In the genomic region with DNA sequence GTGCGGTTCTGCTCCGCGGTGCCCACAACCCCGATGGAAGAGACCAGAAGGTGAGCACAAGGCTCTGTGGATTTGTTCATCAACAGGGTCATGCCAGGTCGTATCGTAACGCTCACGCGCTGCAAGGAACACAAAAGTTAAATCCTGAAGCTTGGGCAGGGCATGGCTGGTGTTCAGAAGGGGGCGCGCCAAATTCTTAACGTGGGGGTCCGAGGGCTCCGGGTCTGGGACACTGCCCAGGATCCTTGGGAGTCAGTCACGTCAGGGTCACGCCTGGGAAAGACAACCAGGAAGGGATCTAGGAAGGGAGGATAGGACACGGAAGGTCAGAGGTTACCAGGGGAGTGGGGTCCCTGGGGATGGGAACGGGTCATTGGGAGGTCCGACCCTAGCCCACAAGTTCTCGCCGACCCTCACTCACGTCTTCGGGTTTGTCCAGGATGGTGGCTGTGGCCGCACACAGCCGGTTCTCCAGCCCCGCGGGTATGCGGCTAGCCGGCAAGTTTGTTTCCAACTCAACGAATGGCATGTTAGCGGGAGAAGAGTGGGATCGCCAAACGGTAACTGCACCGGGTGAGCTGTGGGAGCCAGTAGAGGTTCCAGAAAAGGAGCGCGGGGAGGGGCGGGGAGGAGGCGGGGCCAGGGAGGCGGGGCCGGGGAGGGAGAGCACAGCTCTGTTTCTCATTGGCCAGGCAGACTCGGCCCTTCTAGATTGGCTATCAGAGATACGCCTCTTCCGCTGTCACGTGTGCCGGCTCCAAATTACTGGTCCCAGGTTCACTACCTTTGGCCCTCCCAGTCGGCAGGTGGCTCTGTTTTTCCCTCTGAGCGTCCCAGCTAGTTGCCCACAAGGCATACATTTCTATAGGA, we compare ENCODE assay signal across 8 mouse cellular contexts. TPM values are rescaled to one million over a fixed set of nuclear protein-coding genes. Genes with fewer than 3 reads are reported as not detected.
A peak's percentile ranks its signal among the peaks of the same experiment; 100 is the strongest.
DNase-seq lines count a peak whose midpoint lies in the region; ATAC-seq lines count a peak whose summit lies in the region.

A gene (minus strand): TSS at position 620 of the 870 bp plus-strand sequence.

- DNase-seq in 3134 (ENCODE audit: extremely low read depth, insufficient read length, low spot score), result peak; percentile 80
- DNase-seq in adrenal gland, postnatal 36 days, result peak; percentile 90 to 93
- DNase-seq in heart, adult 18-20 months, result peak; percentile 85 to 92
- peak; percentile 93 to 95 for DNase-seq in kidney, adult 8-10 months
- peak; percentile 68 to 76 for DNase-seq in spleen, postnatal 14 days (ENCODE audit: low spot score in 2 of 2)

- no peaks in the 10 kb centered on the region for H3K27me3 ChIP-seq in embryonic facial prominence, embryonic 13.5 days
- H3K27me3 ChIP-seq in limb, embryonic 13.5 days, result peaks cover 6% of the 10 kb centered on the region; the same call in 1 of the 2 replicates
- peaks cover 11% of the 10 kb centered on the region; the same call in 1 of the 2 replicates for H3K27me3 ChIP-seq in midbrain, embryonic 16.5 days (ENCODE audit: control insufficient read depth, insufficient read depth, low read depth, low read length)

- H3K9ac ChIP-seq in embryonic facial prominence, embryonic 13.5 days, result peak within 1 kb of the TSS; percentile 75
- H3K9ac ChIP-seq in limb, embryonic 13.5 days, result peak within 1 kb of the TSS; percentile 76
- peak within 1 kb of the TSS; percentile 65 for H3K9ac ChIP-seq in midbrain, embryonic 16.5 days (ENCODE audit: low read depth, low read length)

- H3K36me3 ChIP-seq in embryonic facial prominence, embryonic 13.5 days, result no peaks in the 10 kb centered on the region
- no peaks in the 10 kb centered on the region for H3K36me3 ChIP-seq in limb, embryonic 13.5 days
- H3K36me3 ChIP-seq in midbrain, embryonic 16.5 days (ENCODE audit: control insufficient read depth, insufficient read depth, low read length), result no peaks in the 10 kb centered on the region

- H3K4me1 ChIP-seq in embryonic facial prominence, embryonic 13.5 days, result peaks cover 15% of the 10 kb centered on the region
- peaks cover 8% of the 10 kb centered on the region for H3K4me1 ChIP-seq in limb, embryonic 13.5 days
- peaks cover 5% of the 10 kb centered on the region for H3K4me1 ChIP-seq in midbrain, embryonic 16.5 days (ENCODE audit: control insufficient read depth, insufficient read depth, low read length)

- peak within 1 kb of the TSS; percentile 36; the same call in 1 of the 2 replicates for H3K27ac ChIP-seq in embryonic facial prominence, embryonic 13.5 days
- peak within 1 kb of the TSS; percentile 15; the same call in 1 of the 2 replicates for H3K27ac ChIP-seq in limb, embryonic 13.5 days
- H3K27ac ChIP-seq in midbrain, embryonic 16.5 days (ENCODE audit: low read length), result no peak within 1 kb of the TSS

- H3K9me3 ChIP-seq in embryonic facial prominence, embryonic 13.5 days, result no peaks in the 10 kb centered on the region; the same call in 1 of the 2 replicates
- H3K9me3 ChIP-seq in limb, embryonic 13.5 days, result no peaks in the 10 kb centered on the region
- no peaks in the 10 kb centered on the region for H3K9me3 ChIP-seq in midbrain, embryonic 16.5 days (replicated peaks; ENCODE audit: control insufficient read depth, low read length, poor library complexity, severe bottlenecking)

- peak within 1 kb of the TSS; percentile 70 for H3K4me3 ChIP-seq in embryonic facial prominence, embryonic 13.5 days
- peak within 1 kb of the TSS; percentile 70 for H3K4me3 ChIP-seq in limb, embryonic 13.5 days
- peak within 1 kb of the TSS; percentile 57 for H3K4me3 ChIP-seq in midbrain, embryonic 16.5 days (ENCODE audit: low read depth, low read length)

- ATAC-seq in embryonic facial prominence, embryonic 13.5 days (ENCODE audit: insufficient number of reproducible peaks, insufficient read depth, low FRiP score, low TSS enrichment, low read depth), result peak; percentile 93
- peak; percentile 97 for ATAC-seq in limb, embryonic 13.5 days (ENCODE audit: low FRiP score, low read depth)
- ATAC-seq in midbrain, embryonic 16.5 days, result peak; percentile 97

- under 1% methylated on average over 46 of the region's 47 CpGs for WGBS in embryonic facial prominence, embryonic 13.5 days
- WGBS in limb, embryonic 13.5 days, result under 1% methylated on average over 47 of the region's 47 CpGs
- whole genome bisulfite sequencing in midbrain, embryonic 16.5 days, result under 1% methylated on average over 46 of the region's 47 CpGs

- peak within 1 kb of the TSS; percentile 94 for H3K4me2 ChIP-seq in embryonic facial prominence, embryonic 13.5 days
- H3K4me2 ChIP-seq in limb, embryonic 13.5 days (replicated peaks), result peak within 1 kb of the TSS; percentile 98
- peak within 1 kb of the TSS; percentile 85 for H3K4me2 ChIP-seq in midbrain, embryonic 16.5 days (ENCODE audit: low read length)

RNA-seq across cellular contexts. Expression of the gene that starts here (rescaled TPM):
- total RNA-seq in adrenal gland, postnatal 36 days (2021), result 100 to 1,000 TPM; 107 to 161 TPM
- polyA plus RNA-seq in embryonic facial prominence, embryonic 13.5 days (2015; fragmentation: Nextera tagmentation; extraction: Ambion mirVana), result 77.3 and 79.2 TPM in 2 replicates
- 100 to 1,000 TPM in 1 of 2 experiments, 10 to 100 TPM in 1; 83.7 to 109 TPM for total RNA-seq in heart, adult 18-20 months (2021)
- polyA plus RNA-seq in limb, embryonic 13.5 days (2015; fragmentation: Nextera tagmentation; extraction: Ambion mirVana), result 92.4 and 95.9 TPM in 2 replicates
- 70.1 and 77.0 TPM in 2 replicates for polyA plus RNA-seq in midbrain, embryonic 16.5 days (2015; fragmentation: Nextera tagmentation; extraction: Ambion mirVana)
